Mouse (Mus musculus) ZHBTc4 (cell line): Measurements from ENCODE around the gene Fam160a1.

Experiments used
- DNase-seq: peaks from one replicate; pipeline ENCODE4 v3.0.0-alpha.2; 2011; ENCODE audit warnings: low read depth, low spot score

Gene Fam160a1

DNA sequence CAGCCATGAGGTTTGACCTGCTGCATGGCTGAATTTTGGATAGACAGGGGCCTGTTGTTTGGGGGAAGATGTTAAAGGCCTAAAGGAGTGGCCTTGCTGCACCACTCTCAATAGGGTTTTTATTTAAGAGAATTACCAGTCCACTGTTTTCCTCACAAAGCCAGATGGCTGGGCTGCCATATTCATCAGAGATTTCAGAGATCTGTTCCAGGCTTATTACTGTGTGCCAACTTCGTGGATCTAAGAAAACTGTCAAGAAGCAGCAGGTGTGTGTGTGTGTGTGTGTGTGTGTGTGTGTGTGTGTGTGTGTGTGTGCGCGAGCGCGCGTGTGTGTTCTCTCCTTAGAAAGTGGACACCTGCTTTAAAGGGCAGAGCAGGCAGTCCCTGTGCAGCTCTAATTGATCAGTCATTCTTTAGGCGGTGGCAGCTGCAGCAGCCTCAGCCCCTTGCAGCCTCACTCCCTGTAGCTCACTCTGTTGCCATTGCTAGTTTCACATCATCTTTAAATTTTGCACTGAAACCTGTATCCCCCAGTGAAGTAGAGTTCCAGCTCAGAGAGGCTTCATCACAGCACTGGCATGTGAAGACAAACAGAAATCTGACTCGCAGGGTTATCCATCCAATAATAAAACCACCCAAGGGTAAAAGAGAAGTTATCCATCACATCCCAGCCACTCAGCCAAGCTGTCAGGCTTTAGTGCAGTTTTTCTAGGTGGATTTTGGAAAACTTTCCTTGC is 182.5 kb downstream of the Fam160a1 start:
- no peak for DNase-seq

GRCm38 (mm10) chr3:85633733-85634132 is 183.4 kb downstream of the Fam160a1 start:
- no peak for DNase-seq

DNA sequence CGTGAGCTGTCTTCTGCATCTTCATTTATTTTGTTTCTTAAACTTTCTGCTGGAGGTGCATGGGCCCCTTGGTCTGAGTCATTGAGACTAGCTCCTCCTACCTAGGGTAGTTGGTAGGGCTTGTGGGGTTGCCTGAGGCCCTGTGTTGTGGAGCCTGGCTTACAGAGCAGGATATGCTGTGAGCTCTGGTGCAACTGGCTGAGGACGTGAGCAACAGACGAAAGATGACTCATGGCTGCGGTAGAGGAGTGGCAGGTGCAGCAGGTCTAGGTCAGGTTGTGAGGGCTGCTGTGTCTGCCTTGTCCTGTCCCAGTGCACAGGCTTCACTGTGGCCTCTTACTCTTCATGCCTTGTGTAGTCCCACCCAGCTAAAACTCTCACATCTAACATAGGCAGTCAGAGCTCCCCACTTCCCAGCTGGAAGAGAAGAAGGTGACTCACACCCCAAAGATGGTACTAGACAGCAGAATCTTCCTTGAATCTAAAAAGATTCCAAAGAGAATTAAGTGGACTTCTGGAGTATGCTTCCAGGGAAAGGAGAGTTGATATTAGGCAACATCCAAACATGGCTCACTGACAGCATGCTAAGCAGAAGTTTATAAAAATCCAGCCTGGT is 187.1 kb downstream of the Fam160a1 start:
- DNase-seq, result no peak

DNA sequence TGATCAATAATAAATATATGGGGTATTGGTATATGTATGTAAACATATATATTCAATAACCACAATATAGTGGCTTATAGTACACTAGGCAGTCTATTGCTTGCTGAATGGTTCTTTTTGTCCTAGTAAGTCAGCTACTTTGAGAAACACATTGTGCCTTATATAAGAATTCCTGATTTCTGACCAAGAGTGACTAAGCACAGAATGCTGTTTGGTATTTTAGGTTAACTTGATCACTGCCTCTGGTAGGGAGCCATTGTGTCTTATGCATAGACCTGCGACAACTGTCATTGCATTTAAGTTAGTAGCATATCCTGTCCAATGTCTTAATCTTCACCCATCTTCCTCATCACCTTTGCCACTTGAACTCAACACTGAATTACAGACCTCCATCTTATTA is 197.3 kb downstream of the Fam160a1 start:
- DNase-seq, result no peak

DNA sequence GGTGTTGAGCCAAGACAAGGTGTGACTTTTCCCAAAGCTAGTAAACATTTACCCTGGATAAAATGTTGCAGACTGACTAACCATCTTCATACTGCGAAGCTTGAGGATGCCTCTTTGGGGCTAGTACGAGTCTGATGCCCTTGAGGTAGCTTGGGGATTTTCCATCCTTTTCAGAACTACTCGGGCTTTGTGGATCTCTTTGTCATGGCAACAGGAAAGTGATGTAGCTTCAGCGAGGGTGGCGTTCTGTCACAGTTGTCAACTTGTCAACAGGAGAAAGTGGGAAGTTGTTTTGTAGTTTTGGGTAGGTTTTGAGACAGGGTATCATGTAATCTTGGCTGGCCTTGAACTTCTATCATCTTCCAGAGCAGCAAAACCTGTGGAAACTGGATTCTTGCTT is 197.7 kb downstream of the Fam160a1 start:
- no peak for DNase-seq

DNA sequence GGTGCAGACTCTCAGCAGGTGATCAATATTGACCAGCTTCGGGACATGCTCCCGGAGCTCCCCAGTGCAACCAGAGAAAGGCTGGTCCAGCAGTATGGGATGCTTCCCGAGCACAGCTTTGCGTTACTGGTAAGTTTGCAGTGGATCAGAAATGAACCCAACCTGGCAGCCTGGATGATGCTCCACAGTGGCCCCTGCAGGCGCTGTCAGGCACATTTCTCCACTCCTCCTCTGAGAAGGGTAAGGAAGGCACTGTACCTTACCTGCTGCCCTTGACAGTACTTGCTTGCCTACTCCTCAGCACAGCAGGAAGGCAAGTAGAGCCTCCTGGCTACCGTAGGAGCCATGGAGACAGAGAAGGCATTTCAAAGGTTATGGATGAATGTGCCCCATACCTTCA is 198.2 kb downstream of the Fam160a1 start:
- DNase-seq, result peak; percentile 44

DNA sequence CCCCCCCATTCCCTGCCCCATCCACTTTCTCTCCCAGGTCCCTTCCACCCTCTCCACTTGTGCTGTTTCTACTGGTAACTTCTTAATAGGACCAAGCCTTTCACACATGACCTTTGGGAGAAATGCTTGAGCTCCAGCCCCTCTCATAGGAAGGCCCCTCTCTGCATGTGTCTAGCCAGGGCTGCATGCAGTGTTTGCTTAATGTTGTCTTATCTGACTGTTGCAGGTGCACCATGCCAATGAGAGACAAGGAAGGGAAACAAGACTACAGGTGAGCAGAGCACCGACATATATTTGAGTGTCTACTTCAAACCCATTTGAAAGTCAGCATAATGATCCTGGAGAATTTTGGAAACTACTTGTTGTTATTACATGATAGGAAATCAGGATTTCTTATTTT is 200.7 kb downstream of the Fam160a1 start:
- no peak for DNase-seq
